Mouse (Mus musculus) spleen, adult 12 weeks (tissue): ENCODE data around the gene Stmn1.
"Not testable (repeated sequence)": the region's sequence is repeated elsewhere in the genome, so short reads cannot be mapped to it uniquely, and the experiment has no call there.

Experiments used
- DNase-seq: peaks from one replicate; pipeline ENCODE4 v3.0.0; 2022; ENCODE audit warnings: low spot score

Stmn1 gene

GRCm38 (mm10) chr4:134488211-134488610, 20.1 kb downstream of the Stmn1 start:
- no peak for DNase-seq

GRCm38 (mm10) chr4:134489986-134490665, 22.0 kb downstream of the Stmn1 start:
- DNase-seq: no peak

- no peak for DNase-seq
Observed at GRCm38 (mm10) chr4:134491716-134492115, 23.6 kb downstream of the Stmn1 start.

- not testable (repeated sequence) for DNase-seq
Observed at GRCm38 (mm10) chr4:134494161-134494560, 26.0 kb downstream of the Stmn1 start.

GRCm38 (mm10) chr4:134494780-134495545, 26.8 kb downstream of the Stmn1 start:
- DNase-seq: peak; percentile 40

GRCm38 (mm10) chr4:134495546-134495923, 27.4 kb downstream of the Stmn1 start:
- no peak for DNase-seq

GRCm38 (mm10) chr4:134496595-134497210, 28.6 kb downstream of the Stmn1 start, which contains the start of gene Paqr7:
Paqr7 (plus strand) TSS chr4:134496697.
- DNase-seq: peak; percentile 64

GRCm38 (mm10) chr4:134497223-134497622, 29.1 kb downstream of the Stmn1 start:
- DNase-seq: no peak

GRCm38 (mm10) chr4:134497986-134498731, 30.0 kb downstream of the Stmn1 start:
- DNase-seq: no peak

- not testable (repeated sequence) for DNase-seq
Observed at GRCm38 (mm10) chr4:134498983-134499382, 30.9 kb downstream of the Stmn1 start.

- no peak for DNase-seq
Observed at GRCm38 (mm10) chr4:134501095-134501494, 33.0 kb downstream of the Stmn1 start.

- peak; percentile 49 for DNase-seq
Observed at GRCm38 (mm10) chr4:134503686-134504357, 35.7 kb downstream of the Stmn1 start.

GRCm38 (mm10) chr4:134505303-134505789, 37.2 kb downstream of the Stmn1 start:
- DNase-seq: no peak

- peak; percentile 53 for DNase-seq
Observed at GRCm38 (mm10) chr4:134505966-134506594, 38.0 kb downstream of the Stmn1 start.

GRCm38 (mm10) chr4:134506713-134507112, 38.6 kb downstream of the Stmn1 start:
- DNase-seq: no peak

GRCm38 (mm10) chr4:134510396-134510795, 42.3 kb downstream of the Stmn1 start:
- no peak for DNase-seq

- peak; percentile 66 for DNase-seq
Observed at GRCm38 (mm10) chr4:134510845-134511411, 42.8 kb downstream of the Stmn1 start, which contains the start of gene Aunip. Aunip (plus strand) TSS chr4:134510999.

- DNase-seq: no peak
Observed at GRCm38 (mm10) chr4:134511730-134512129, 43.6 kb downstream of the Stmn1 start.

GRCm38 (mm10) chr4:134512798-134513197, 44.7 kb downstream of the Stmn1 start:
- DNase-seq: no peak

GRCm38 (mm10) chr4:134514309-134514930, 46.3 kb downstream of the Stmn1 start:
- DNase-seq: no peak
